Mouse (Mus musculus): ENCODE data around the gene Arhgef16. TPM values are rescaled to one million over a fixed set of nuclear protein-coding genes. Genes with fewer than 3 reads are reported as not detected.

Gene Arhgef16
- polyA plus RNA-seq, 1 experiment from 2014 or later, result 1.5 TPM

DNA sequence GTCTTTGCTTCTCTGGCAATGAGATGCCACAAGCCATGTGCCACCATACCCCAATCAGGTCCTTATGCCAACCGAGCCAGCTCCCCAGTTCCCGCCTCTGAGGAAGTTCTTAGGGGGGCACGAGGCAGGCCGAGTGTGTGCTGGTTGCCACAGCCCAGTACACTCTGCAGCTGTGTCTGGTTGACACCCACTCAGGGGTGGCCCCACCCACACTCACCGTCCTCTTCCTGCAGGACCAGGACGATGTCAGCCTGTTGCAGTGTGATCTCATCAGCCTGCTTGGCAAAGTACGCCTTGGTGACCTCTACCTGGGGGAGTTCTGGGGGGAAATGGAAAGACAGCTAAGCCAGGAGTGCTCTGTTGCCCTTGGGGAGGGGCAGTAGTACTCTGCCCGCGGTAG lies 22.0 kb downstream of the Arhgef16 start:
- Histone ChIP-seq H3K4me1 (replicated peaks) (no peaks in the 10 kb centered on the region), H3K9me3 (no peaks in the 10 kb centered on the region), H3K4me3 (no peak overlapping the region), H3K36me3 (no peaks in the 10 kb centered on the region), H3K27ac (replicated peaks) (no peak overlapping the region), H3K9ac (no peak overlapping the region), H3K27me3 (no peaks in the 10 kb centered on the region), H3K4me2 (no peak overlapping the region)
- ATAC-seq (ENCODE audit: low FRiP score, low read depth), result no peak
- 85% methylated on average over 9 of the region's 9 CpGs for WGBS

DNA sequence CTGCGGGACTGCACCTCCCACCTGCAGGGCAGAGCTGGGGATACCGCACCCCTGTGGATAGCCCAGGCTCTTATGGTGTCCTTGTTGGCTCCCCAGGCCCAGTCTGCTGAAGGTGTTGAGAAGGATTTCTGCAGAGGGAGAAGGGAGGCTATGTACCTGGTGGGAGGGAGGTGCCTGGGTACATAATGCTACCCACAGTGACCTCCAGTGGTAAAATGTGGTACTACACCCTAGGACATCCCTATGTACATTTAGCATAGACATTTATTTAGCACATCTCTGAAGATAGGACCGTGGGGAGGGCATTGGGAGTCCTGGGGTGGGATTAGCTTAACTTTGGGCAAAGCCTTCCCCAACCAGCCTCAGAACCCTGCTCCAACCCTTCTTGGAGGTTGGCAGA lies 28.5 kb downstream of the Arhgef16 start:
- H3K4me1 ChIP-seq (replicated peaks), result no peaks in the 10 kb centered on the region
- H3K4me3 ChIP-seq, result no peak overlapping the region
- H3K9me3 ChIP-seq, result no peaks in the 10 kb centered on the region
- H3K9ac ChIP-seq, result no peak overlapping the region
- H3K36me3 ChIP-seq, result no peaks in the 10 kb centered on the region
- no peak overlapping the region for H3K27ac ChIP-seq (replicated peaks)
- 52% methylated on average over 3 of the region's 3 CpGs for WGBS
- H3K4me2 ChIP-seq, result no peak overlapping the region
- 0 out of 2 replicates have a peak, but pooled peaks have one; percentile 23 for ATAC-seq (ENCODE audit: low FRiP score, low read depth)
- no peaks in the 10 kb centered on the region for H3K27me3 ChIP-seq

DNA sequence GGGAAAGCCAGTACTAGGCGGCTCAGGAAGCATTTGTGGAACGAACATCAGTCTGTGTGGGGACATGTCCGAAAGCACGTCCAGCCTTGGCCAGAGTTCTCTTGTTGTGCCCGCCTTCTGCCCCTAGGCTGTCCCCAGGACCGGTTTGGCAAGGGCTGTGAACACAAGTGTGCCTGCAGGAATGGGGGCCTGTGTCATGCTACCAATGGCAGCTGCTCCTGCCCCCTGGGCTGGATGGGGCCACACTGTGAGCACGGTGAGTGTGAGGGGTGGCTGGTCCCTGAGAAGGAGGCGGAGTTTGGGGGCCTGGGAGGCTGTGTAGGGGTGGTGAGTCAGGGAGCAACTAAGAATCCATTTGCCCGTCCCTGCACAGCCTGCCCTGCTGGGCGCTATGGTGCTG lies 32.0 kb downstream of the Arhgef16 start:
- no peaks in the 10 kb centered on the region for H3K27me3 ChIP-seq
- no peak overlapping the region for H3K27ac ChIP-seq (replicated peaks)
- no peak overlapping the region for H3K9ac ChIP-seq
- no peaks in the 10 kb centered on the region for H3K36me3 ChIP-seq
- WGBS, result 59% methylated on average over 10 of the region's 10 CpGs
- H3K4me3 ChIP-seq, result no peak overlapping the region
- no peak for ATAC-seq (ENCODE audit: low FRiP score, low read depth)
- no peak overlapping the region for H3K4me2 ChIP-seq
- H3K9me3 ChIP-seq, result no peaks in the 10 kb centered on the region
- no peaks in the 10 kb centered on the region for H3K4me1 ChIP-seq (replicated peaks)

DNA sequence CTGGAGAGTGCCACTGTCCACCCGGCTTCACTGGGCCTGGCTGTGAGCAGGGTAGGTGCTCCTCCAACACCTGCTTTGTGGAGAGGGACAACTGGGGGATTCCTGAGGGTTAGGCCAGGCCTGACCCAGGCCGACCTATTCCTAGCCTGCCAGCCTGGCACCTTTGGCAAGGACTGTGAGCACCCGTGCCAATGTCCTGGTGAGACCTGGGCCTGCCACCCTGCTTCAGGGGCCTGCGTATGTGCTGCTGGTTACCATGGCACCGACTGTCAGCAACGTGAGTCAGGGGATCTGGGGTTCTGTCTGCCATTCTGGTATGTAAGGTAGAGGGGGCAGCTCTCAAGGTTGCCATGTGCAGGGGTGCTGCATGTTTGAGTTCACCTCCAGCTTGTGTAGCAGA lies 34.0 kb downstream of the Arhgef16 start:
- H3K9me3 ChIP-seq, result no peaks in the 10 kb centered on the region
- H3K4me2 ChIP-seq, result no peak overlapping the region
- no peaks in the 10 kb centered on the region for H3K4me1 ChIP-seq (replicated peaks)
- no peaks in the 10 kb centered on the region for H3K27me3 ChIP-seq
- H3K36me3 ChIP-seq, result no peaks in the 10 kb centered on the region
- no peak overlapping the region for H3K4me3 ChIP-seq
- H3K27ac ChIP-seq (replicated peaks), result no peak overlapping the region
- WGBS, result 87% methylated on average over 6 of the region's 6 CpGs
- no peak overlapping the region for H3K9ac ChIP-seq
- no peak for ATAC-seq (ENCODE audit: low FRiP score, low read depth)

DNA sequence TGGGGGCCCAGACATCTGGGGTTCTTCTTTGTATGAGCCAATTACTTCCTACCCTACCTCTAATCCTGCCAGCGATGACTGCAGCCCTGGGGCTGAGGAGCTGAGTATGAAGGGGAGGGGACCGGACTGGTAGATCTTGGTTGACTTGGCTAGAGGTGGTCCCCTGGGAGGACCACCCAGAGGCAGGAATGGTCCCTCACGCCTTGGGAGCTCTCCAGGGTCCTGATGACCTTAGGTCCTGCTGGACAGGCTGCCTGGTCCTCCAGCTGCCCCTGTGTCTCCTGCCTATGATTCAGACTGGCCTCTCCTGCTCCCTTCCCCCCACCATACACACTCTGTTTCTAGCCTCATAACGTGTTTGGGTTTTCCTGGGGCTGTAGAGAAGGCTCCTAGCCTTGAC lies 39.4 kb downstream of the Arhgef16 start:
- no peaks in the 10 kb centered on the region for H3K4me1 ChIP-seq (replicated peaks)
- H3K27me3 ChIP-seq, result no peaks in the 10 kb centered on the region
- no peak overlapping the region for H3K27ac ChIP-seq (replicated peaks)
- WGBS, result 55% methylated on average over 4 of the region's 4 CpGs
- H3K4me3 ChIP-seq, result no peak overlapping the region
- H3K4me2 ChIP-seq, result no peak overlapping the region
- ATAC-seq (ENCODE audit: low FRiP score, low read depth), result no peak
- no peaks in the 10 kb centered on the region for H3K36me3 ChIP-seq
- no peaks in the 10 kb centered on the region for H3K9me3 ChIP-seq
- H3K9ac ChIP-seq, result no peak overlapping the region

DNA sequence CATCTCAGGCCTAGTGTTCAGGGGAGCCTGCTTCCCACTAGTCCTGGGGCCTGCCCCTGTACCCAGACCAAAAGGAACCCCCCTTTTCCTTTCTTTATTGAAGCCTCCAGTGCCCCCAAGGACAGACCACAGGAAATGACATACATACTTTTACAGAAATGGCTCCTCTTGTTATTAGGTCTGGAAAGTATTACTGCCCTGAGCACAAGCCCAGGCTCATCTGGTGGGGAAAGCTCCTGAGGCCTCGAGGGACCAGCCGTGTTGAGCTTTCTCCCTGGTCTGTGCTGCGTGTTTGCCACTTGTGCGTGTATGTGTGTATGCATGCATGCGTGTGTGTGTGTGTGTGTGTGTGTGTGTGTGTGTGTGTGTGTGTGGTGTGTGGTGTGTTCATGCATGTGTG lies 40.7 kb downstream of the Arhgef16 start:
- Histone ChIP-seq H3K4me3 (no peak overlapping the region), H3K9me3 (no peaks in the 10 kb centered on the region), H3K27me3 (no peaks in the 10 kb centered on the region), H3K27ac (replicated peaks) (no peak overlapping the region), H3K4me2 (no peak overlapping the region), H3K36me3 (no peaks in the 10 kb centered on the region), H3K4me1 (replicated peaks) (no peaks in the 10 kb centered on the region), H3K9ac (no peak overlapping the region)
- 88% methylated on average over 5 of the region's 5 CpGs for WGBS
- ATAC-seq (ENCODE audit: low FRiP score, low read depth), result no peak

DNA sequence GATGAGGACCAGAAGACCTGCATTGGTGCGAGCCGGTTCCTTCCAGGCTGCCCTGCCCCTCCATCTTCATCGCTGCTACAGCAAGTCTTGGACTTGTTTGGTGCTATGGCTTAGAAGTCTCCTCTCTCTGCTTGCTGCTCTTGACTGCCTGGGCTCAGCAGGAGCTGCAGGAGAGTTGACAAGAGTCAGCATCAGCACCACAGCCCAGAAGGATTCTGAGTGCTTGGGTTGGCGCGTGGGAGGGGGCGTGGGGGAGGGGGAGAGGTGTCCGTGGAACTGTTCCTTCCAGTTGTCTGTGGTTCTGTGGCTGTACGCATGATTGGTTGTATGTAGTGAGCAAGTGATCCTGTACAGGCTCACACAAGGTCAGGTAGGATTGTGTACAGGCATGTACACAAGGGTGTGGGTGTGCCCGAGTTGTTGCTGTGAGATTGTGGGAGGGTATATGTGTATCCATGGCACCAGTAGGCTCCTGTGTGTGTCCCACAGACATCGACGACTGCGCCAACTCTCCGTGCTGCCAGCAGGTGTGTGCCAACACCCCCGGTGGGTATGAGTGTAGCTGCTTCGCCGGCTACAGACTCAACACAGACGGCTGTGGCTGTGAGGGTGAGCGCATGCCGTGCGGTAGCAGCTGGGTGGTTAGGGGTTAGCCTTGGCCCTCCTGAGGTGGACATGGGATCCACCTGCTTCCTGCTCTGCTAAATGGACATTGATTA lies 48.8 kb downstream of the Arhgef16 start:
- no peak overlapping the region for H3K4me3 ChIP-seq
- 81% methylated on average over 20 of the region's 20 CpGs for WGBS
- no peaks in the 10 kb centered on the region for H3K9me3 ChIP-seq
- H3K27me3 ChIP-seq, result no peaks in the 10 kb centered on the region
- ATAC-seq (ENCODE audit: low FRiP score, low read depth), result no peak; the same call in 1 of the 2 replicates
- no peaks in the 10 kb centered on the region for H3K36me3 ChIP-seq
- no peak overlapping the region for H3K9ac ChIP-seq
- no peak overlapping the region for H3K27ac ChIP-seq (replicated peaks)
- no peak overlapping the region for H3K4me2 ChIP-seq
- peaks cover 21% of the 10 kb centered on the region for H3K4me1 ChIP-seq (replicated peaks)

DNA sequence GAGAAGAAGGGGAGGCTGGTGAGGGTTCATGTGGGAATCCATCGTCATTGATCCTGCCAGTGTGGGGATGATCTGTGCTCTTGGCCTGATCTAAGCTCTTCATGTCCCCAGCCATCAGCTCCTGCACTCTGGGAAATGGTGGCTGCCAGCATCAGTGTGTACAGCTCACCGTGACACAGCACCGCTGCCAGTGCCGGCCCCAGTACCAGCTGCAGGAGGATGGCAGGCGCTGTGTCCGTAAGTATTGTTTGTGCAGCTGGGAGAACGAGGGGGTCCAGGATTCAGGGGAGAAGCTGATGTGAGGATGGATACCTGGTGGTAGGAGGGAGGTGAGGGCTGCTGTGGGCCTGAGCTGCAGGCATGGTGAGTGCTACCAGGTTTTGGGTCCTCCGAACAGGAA lies 52.2 kb downstream of the Arhgef16 start:
- no peak for ATAC-seq (ENCODE audit: low FRiP score, low read depth)
- no peak overlapping the region for H3K4me3 ChIP-seq
- peak overlapping the region; percentile 32 for H3K4me2 ChIP-seq
- WGBS, result 48% methylated on average over 8 of the region's 8 CpGs
- peak overlapping the region; percentile 61; the same call in 1 of the 2 replicates for H3K27ac ChIP-seq (replicated peaks)
- peaks cover 28% of the 10 kb centered on the region for H3K4me1 ChIP-seq (replicated peaks)
- H3K9me3 ChIP-seq, result no peaks in the 10 kb centered on the region
- H3K9ac ChIP-seq, result peak overlapping the region; percentile 22; the same call in 1 of the 2 replicates
- no peaks in the 10 kb centered on the region for H3K36me3 ChIP-seq
- H3K27me3 ChIP-seq, result no peaks in the 10 kb centered on the region

DNA sequence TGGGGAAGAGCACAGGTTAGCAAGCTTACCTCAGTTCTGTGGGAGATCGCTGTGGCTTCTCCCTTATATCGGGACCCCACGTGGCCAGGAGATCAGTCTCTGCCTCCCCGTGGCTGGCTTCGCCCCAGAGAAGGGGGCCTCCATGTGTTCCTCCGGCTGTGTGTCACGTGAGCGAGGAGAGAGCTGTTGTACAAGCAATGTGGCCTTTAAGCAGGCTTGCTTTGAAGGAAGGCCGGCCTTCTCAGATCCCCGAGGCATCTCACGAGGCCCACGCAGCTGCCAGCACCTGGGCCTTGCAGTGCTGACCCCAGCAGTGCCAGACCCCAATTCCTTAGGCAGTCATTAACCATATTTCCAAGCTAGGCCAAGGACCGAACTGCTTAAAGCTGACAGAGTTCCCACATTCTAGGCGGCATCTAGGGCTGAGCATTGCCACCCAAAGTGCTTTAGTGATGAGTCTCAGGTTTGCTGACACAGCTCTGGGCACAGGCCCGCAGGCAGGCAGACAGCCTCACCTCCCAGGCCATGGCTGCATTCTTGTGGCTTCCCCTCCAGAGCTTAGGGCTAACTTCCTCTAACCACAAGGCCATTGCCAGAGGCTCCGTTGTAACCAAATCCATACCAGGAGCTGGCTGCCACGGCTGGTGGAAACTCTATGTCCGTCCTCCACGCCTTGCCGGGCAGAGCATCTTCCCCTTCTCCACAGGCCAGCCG lies 53.2 kb downstream of the Arhgef16 start:
- Histone ChIP-seq H3K4me1 (replicated peaks) (peaks cover 28% of the 10 kb centered on the region), H3K4me2 (no peak overlapping the region), H3K27me3 (no peaks in the 10 kb centered on the region), H3K9me3 (no peaks in the 10 kb centered on the region), H3K4me3 (no peak overlapping the region), H3K27ac (replicated peaks) (no peak overlapping the region), H3K9ac (no peak overlapping the region), H3K36me3 (no peaks in the 10 kb centered on the region)
- ATAC-seq (ENCODE audit: low FRiP score, low read depth), result no peak
- 73% methylated on average over 21 of the region's 21 CpGs for WGBS

DNA sequence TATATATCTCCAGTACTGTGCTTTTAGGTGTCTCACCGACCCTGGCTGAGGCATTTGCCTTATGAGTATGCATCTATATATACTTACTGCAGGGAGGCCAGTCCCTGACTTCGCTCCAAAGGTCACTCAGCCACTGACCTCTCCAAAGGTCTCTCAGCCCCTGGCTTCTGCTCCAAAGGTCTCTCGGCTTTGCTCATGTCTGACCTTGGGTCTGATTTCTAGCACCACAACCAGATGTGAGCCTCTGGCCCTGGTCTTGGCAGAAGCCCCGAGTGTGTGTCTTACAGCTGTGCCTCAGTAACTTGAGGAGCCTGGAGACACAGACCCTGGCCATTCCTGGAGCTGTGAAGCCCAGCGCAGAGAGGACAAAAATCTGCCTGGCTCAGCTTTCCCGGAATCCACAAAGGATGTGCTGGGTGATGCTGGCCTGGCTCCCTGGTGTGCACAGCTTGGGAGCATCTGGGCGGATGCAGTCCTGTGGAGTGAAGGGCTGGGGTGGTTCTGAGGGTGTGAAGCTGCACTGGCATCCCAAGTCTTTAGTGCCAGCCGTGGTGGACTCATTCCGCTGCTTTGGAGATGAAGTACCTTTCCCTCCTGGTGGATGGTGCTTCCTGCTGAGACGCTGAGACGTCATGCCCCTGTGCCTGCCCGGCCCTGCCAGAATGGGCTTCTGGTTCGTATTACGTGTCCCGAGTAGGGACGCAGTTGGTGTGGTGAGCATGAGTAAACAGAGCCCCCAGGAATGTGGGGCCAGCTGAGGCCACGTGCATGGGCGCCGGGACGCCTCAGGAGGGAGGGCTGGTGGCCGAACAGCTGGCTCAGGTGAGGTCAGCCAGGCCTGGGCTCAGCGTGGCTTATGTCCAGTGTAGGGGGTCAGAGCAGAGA lies 54.0 kb downstream of the Arhgef16 start:
- 50% methylated on average over 22 of the region's 22 CpGs for WGBS
- no peak overlapping the region for H3K4me2 ChIP-seq
- no peaks in the 10 kb centered on the region for H3K9me3 ChIP-seq
- H3K9ac ChIP-seq, result no peak overlapping the region
- peaks cover 28% of the 10 kb centered on the region for H3K4me1 ChIP-seq (replicated peaks)
- no peaks in the 10 kb centered on the region for H3K27me3 ChIP-seq
- no peak overlapping the region for H3K27ac ChIP-seq (replicated peaks)
- H3K4me3 ChIP-seq, result no peak overlapping the region
- no peak for ATAC-seq (ENCODE audit: low FRiP score, low read depth)
- no peaks in the 10 kb centered on the region for H3K36me3 ChIP-seq

DNA sequence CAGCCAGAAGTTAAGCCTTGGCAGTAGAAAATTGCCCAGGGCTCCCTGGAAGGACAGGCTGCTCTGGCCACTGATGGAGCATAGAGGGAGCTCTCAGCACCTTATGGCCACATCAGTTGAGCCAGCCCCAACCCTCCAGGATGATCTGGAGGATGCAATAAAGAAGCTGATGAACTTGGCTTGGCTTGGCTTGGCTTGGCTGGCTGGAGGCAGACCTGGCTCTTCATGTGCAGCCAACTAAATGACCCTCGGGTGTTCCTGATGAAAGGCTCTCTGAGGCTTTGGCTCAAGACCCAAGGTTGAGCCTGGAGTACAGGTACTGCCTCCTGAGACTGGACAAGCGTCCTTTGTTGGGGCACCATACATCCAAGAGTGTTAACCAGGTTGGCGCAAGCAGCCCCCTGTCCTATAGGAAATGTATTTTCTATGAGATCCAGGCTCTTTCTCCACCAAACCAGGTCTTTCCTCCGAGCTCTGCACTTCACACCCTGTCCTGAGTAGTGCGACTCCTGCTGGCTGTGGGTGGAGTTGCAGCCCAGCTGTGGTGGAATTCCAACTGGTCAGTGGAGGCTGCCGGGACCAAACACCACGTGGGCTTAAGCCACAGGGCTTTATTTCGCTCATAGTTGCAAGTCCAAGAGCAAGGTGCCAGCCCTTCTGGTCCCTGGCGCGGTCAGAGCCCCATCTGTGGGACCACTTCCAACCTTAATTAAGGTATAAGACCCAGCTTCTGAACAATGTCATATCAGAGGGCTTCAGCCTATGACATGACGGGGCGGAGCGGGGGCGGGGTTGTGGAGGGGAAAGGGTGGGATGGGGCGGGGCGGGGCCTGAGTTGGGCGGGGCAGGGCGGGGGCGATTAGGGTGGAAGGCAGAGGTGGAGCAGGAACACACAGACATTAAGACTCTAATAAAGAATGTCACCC lies 55.1 kb downstream of the Arhgef16 start:
- 13% methylated on average over 18 of the region's 19 CpGs for WGBS
- Histone ChIP-seq H3K36me3 (no peaks in the 10 kb centered on the region), H3K4me1 (replicated peaks) (peaks cover 25% of the 10 kb centered on the region), H3K4me2 (peak overlapping the region; percentile 33), H3K9ac (no peak overlapping the region), H3K4me3 (no peak overlapping the region), H3K9me3 (no peaks in the 10 kb centered on the region), H3K27ac (replicated peaks) (no peak overlapping the region), H3K27me3 (no peaks in the 10 kb centered on the region)
- no peak for ATAC-seq (ENCODE audit: low FRiP score, low read depth)
